Mouse (Mus musculus) mesoderm, embryonic 11.5 days (tissue): Measurements from ENCODE around the gene Wasf2.

Experiments
- DNase-seq: peaks from one replicate; pipeline ENCODE4 v3.0.0-alpha.2; 2012; ENCODE audit warnings: low read depth, low spot score

Gene Wasf2

DNA sequence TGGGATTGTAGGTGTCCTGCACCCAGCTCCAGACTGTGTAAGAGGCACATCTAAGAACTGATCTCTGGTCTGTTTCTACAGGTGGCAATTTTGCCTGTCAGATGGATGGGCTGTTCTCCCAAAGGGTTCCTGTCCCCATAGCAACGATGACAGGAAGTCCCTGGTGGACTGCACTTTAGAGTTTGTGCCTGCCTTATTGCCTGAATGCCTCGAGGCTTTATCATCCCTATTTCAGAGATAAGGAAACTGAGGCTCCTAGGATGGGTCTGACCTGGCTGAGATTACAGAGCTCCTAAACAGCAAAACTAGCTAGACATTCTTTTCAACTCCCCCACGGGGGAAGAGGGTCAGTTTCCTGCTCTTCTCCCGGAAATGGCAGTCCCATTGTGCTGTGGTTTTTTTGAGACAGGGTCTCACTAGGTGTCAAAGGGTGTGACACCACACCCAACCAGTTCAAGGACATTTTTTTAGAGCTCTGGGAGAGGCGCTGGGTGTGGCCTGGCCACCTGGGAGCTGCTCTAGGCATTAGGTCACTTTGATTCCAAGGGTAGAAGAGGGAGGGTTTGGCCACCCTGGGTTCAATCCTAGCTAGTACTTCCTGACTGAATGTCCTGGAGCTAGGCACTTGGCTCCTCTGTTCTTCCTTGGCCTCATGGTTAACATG, 8.2 kb upstream of the Wasf2 start:
- no peak for DNase-seq

DNA sequence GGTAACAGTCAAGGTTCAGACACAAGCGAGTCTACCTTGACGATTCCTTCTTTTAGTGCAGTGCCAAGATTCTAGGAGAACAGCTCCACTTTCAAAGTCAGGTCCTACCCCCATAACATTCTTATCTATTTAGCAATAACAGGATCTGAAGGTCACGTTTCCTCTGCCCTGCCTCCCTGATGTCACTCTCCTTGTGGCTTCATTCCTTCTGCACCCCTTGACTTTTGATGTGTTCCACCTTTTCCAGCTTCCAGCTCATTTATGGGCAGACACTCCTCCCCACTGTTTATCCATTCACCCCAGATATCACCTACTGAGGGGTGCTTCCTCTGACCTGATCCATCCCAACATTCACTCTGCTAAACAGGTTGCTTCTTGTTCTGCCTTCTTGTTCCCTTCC, 3.2 kb upstream of the Wasf2 start:
- DNase-seq, result no peak

DNA sequence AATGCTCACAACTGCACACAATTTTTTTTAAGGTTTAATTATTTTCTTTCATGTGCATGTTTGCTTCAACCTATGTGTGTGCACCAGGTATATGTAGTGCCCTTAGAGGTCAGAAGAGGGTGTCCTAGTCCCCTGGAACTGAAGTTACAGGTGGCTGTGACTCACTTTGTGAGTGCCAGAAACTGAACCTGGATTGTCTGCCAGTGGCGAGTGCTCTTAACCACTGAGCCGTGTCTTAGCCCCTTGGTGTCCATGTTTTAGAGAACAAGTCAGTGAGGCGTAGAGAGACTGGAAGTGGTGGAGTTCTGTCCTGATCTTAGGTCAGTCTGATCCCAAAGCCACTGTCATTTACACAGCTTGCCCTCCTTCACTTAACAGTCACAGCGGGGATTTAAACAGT, 2.4 kb upstream of the Wasf2 start:
- no peak for DNase-seq

DNA sequence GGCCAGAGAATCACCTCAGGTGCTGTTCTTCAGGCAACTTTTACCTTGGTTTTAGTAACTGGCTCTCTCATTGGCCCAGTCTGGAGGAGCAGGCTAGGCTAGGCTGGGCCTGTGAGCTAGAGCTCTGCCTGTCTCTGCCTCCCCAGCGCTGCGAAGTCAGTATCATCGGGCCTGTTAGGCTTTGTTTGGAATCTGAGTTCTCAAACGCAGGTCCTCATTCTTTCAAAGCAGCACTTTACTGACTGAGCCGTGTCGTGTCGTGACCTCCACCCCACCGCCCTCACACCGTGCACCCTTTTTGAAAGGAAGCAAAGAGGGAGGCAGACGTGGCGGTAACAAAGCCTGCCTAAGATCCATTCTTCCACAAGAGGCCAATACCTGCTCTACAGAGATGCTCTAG, 914 bp upstream of the Wasf2 start:
- no peak for DNase-seq

DNA sequence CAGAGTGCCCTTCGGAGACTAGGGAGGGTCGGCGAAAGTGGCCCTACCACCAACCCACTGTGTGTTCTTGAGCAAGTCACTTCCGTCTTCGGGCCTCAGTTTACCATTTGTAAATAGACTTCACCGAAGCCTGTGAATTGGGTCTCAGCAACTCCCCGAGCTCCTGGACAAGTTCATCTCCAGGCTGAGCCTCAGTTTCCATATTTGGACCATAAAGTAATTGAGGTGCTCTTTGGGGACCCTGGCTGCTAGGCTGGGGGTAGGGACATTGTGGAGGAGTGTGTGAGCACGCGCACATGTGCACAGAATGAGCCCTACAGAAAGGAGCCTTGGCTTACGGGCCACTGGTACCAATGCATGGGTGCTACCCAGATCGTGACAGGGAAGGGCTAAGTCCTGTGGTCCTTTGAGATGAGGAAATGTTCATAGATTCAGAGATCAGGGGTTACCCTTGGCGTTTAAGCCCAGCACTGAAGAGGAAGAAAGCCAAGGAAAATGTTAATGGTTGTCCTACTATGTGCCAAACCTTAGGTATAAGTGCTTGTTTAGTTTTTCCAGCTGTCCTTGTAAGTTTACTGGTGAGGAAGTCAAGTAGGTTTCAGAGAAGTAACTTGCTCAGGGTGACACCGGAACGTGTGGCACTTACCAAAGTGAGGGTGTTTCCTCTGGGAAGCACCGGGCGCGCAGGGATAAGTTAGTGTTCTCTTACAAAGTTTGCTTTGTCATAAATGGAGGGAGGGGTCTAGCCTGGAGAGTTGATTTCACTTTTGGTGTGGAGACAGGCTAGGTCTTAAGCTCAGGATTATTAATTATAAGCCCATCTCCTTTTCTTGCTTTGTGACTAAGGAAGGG, 811 bp downstream of the Wasf2 start:
- no peak for DNase-seq

DNA sequence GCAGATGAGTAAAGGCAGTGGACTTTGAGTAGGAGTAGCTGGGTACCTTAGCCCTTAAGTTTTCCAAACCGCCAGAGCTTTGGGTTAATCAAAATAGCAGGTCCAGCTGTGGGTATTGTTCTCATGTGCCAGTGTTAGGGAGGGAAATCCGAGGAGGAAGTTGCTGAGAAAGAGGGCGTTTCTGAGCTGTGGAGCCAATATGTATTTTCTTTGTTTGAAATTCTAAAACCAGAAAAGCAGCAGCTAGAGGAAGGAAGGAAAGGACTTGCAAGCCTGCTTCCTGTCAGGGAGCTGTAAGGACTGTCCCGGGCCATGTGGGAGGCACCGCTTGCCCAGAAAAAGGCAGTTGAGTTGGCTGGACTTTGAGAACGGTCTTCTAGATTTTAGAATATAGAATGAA, 1.7 kb downstream of the Wasf2 start:
- DNase-seq, result no peak

DNA sequence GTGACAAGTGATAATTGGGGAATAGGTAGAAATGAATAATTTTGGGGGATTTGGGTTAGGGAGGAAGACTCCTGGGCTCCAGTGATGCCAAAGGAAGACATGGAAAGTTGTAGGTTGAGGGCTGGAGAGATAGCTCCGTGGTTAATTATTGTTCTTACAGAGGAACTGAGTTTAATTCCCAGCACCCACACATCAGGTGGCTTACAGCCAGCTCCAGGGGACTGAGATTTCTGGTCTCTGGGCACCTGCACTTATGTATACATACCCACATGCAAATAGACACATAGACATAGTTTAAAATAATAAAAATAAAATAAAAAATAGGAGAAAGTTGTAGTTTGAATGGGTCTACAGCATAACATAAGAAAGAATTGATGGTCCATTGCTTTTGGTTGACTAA, 6.6 kb downstream of the Wasf2 start:
- no peak for DNase-seq

DNA sequence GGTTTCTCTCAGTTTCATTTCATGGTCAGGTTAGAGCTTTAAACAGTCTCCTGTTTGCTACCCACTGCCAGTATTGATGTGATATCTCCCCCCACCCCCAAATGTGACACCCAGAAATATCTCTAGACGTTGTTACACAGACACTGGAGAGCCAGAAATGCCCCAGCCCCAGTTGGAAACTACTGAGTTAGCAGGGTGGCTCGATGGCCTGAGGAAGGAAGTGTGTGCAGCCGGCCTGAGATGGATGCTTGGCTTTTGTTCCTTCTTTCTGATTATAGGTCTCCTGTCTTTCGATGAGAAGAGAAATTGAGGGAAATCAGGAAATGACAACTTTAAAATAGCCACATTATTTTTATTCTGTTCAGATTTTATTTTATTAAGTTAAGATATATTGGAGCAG, 8.7 kb downstream of the Wasf2 start:
- no peak for DNase-seq

DNA sequence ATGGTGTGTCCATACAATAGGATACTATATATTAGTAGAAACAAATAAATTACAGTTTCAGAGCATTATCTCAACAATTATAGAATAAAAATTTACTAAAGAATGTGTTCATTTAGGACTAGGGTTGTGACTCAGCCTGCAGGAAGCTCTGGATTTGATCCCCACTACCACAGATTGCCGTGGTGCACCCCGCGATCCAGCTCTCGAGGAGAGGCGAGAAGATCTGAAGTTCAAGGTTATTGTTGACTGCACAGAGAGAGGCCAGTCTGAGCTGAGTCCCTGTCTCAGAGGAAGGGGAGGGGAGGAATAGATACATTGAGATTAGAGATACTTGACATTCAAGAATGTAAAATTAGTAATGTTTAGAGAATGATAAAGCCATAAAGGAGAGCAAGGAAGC, 24.7 kb downstream of the Wasf2 start:
- DNase-seq, result no peak

DNA sequence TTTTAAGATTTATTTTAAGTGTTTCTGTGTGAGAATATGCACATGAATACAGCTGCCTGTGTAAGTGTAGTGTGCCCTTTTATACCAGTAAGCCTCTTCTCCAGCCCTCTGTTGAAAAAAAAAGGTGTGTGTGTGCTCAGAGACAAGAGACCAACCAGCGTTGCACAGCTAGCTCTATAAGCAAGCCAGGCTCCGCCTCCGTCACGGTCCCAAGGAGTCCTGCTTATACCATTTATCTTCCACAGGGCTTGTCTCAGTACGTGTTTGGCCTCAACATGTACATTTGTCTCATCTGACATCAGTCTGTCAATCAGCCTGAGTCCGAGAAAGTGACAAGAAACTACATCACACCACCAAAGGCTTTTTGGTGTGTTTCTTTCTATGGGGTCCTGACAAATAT, 25.4 kb downstream of the Wasf2 start:
- DNase-seq, result no peak

DNA sequence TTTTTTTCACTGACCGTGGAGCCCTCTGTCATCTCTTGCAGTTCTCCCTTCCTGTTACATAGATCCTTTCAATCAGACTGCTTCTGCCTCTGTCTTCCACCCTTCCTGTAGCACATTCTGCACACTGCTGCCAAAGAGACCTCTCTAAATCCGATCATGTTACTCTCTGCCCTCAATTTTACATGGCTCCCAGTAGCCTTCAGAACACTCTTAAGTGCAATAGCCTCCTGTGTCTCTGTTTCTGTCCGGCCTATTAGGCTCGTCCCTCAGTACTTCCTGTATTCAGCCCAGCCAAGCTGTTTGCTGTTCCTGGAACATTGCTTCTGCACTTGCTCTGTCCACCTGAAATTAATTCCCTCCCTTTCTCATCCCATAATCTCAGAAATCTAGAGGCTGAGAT, 26.1 kb downstream of the Wasf2 start:
- DNase-seq, result no peak

DNA sequence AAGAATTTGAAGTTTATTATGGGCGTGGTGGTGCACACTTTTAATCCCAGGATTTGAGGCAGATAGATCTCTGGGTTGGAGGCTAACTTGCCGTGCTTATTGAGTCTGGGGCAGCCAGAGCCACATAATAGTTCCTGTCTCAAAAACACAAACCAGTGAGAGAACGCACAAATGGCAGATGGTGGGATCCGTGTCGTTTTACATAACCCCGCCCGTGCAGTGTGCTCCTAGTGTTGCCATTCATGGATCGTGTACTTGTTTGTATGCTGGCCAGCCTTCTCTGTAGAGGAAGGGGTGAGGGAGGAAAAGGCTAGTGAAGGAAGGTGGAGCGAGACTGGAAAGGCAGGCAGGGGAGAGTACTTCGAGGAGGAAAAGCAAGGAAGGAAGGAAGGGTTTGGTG, 26.5 kb downstream of the Wasf2 start:
- DNase-seq, result no peak

DNA sequence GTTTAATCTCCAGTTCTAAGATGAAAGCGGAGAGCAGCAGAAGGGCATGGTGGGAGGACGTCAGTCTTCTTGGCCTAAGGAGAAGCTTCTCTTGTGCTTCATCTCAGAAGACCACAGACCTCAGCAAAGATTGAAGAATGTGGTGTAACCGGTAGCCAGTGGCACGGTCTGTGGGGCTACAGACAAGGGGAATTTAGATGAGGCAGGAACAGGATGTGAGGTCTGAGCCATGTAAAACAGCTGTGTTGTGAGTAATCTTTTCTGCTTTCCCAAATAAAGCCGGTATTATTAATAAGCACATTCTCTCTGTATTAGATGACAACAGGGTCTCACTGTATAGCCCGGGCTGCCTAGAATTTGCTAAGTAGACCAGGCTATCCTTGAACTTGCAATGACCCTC, 28.8 kb downstream of the Wasf2 start:
- DNase-seq, result no peak

DNA sequence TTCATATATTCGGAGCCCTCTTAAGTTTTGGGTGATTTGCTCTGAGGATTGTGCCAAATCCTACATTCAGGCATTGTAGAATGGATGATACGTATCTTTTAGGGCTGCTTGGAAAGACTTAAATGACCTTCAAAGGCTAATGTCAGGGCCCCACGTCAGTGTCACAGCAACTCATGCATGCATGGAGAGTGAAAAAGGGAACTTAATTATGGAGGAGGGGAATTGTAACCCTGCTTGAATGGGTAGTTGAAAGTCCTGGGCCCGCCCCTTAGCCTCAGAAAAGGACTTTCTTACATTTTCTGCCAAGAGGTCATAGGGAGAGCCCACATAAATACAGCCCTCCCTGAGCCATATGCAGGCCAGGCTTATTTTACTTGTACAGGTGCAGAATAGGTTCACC, 29.3 kb downstream of the Wasf2 start:
- DNase-seq, result no peak

DNA sequence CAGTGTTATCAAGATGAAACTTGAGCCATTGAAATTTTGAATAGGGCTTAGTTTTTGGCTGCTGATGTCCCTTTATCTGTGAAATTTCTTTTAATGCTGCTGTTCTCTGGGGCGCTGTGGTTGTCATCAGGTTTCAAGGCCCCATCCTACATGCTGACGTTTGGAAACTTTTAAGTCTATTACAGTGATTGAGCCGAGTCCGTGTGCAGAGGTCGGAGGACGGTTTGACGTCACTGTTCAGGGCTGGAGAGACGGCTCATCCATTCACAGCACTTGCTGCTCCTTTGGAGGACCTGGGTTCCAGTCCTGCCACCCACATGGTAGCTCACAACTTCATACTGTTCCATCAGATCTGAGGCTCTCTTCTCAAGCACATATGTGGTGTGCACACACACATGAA, 29.9 kb downstream of the Wasf2 start:
- DNase-seq, result no peak

DNA sequence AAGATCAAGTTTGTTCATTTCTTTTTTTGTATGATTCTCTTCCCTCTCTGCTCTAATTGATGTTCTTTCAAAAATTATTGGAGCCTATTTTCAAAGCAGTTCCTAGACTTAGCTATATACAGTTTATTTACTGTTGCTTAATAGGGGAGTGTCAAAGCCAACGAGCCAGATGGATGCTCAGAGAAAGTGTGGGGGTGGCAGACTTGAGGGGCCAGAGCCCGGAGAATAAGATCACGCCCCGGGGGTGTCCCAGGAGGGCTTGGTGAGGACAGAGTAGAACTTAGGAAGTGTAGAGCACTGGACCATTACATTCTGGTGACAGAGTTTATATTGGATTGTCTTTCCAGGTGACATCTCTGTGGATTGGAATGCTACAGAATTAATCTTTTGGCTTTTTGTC, 30.5 kb downstream of the Wasf2 start:
- DNase-seq, result no peak

DNA sequence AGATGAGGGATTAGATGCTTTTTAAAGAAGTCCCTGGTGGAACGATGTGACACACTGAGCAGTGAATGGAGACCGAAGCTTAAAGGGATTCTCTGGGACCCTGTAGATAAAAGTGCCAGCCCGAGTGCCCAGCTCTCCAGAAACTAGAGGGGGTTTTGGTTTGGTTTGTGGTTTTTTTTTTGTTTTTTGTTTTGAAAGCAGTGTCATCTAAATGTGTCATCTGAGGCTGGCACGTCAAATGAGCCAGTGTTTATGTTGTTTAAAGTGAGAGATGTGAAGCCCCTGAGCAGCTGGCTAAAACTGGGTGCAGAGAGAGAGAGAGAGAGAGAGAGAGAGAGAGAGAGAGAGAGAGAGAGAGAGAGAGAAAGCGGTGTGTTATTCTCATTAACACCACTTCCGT, 31.9 kb downstream of the Wasf2 start:
- DNase-seq, result no peak

DNA sequence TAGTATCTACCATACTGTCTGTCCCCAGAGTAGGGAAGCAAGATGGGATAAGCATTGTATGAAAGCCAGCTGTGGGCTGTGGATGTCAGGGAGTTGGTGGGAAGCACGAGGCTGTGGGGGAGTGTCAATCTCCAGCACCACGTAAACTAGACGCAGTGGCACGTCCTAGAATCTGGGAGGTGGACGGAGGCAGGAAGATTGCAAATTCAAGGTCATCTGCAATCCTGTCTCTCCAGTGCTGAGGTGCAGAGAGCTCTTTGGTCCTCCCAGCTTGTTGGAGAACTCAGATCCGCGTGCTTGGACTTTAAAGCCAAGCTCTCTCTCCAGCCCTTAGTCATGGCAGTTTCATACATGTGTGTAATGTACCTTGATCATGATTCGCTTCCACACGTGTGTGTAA, 36.5 kb downstream of the Wasf2 start:
- no peak for DNase-seq

DNA sequence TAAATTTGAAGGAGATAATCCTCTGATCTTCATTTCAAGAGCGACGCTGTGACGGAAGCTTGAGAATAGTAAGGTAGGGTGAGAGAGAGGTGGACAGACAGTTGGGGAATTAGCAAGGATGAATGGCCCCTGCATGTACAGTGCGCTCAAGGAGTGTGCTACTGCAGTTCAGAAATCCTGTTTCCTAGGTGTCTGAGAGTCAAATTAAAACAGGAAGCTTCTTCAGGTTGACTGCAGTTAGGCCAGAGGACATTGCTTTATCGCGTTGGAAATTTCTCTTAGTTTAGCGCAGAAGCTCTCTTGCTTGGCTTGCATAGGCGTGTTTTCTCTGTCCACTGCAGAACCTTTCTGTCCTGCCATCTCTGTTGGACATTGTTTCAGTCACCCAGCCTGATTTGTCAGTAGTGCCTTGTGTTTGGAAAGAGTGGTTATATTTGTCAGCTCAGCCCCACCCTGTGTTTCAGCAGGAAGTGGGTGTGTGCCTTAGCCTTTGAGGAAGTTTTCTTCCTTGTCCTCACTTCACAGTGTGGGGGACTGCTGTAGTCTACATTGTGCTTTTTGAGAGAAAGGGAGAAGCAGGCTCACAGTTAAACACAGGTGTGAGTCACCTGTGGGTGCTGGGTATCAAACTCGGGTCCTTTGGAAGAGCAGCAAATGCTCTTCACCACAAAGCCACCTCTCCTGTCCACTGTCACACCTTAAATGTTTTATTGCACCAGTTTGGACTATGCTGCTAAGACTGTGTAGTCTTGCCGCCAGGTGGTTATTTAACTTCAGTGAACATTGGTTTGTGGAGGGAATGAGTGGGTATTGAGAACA, 39.1 kb downstream of the Wasf2 start:
- no peak for DNase-seq

DNA sequence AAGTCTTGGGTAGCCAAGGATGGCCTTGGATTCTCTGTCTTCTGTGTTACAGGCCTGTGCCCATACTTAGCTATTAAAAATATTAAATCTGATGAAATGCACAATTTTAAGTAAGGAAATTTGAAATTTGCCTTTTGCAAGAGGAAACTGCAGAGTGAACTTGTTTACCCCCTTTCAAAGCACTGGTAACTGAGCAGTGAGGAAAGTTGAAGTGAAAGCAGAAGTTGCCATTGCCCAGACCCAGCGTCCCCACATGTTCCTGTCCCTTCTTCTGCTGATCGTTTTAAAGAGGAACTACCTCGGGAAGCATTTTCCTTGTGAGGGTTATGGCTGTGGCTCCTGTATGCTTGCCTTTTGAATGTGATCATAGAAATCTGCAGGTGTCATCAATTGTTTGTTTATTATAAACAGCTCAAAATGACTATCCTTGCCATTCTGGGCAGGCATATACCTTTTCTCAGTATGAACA, 39.8 kb downstream of the Wasf2 start:
- DNase-seq, result no peak

DNA sequence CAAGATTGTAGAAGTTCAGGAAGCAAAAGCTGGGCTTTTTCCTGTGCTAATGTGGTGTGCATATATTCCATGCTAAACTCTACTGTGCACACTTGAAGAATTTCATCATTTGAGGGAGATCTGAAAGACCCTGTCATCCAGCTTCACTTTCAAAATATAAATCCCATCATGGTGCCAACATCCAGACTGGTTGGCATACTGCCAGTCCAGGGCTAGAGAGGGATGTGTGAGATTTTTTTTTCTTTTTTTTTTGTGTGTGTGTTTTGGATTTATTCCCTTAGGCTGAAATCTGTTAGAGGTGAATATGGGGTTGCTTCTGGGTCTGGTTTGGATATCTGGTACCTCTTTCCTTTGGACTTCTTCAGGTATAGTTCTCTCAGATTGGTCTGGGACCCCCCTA, 40.3 kb downstream of the Wasf2 start:
- DNase-seq, result no peak

DNA sequence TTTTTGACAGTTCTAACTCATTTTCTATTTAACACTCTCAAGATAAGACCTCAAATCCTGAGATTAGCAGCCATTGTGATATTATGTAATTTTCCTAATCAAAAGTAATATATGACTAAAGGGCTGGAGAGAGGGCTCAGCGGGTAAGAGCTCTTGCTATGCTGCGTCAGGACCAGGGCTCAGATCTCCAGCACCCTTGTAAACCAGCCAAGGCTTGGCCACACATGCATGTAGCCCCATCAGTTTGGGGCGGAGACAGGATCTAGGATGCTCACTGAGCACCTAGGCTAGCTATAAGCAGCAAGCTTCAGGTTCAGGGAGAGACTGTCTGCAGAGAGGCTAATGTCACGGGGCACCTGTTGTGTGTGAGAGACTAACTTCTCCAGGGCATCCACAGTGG, 42.1 kb downstream of the Wasf2 start:
- no peak for DNase-seq

DNA sequence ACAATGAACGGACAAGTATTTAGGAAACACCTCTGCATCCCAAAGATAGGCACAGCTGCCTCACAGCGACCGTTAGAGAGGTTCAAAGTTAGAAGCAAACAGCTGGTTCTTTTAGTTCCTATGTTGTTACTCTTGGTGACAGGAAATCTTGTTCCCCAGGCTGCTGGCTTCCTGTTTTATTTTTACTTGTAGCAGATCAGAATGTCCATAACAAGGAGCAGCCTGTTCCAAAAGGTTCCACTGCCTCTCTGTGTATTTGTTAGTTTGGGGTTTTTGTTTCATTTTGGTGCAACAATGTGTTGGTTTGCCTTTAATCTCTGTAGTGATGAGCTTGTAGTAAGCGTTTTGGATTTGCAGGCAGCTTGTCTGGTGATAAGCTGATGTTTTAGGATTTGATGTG, 44.1 kb downstream of the Wasf2 start:
- DNase-seq, result no peak
